Mouse (Mus musculus) kidney, postnatal 0 days (tissue): ENCODE measurements around the gene Cyth3. TPM values are rescaled to one million over a fixed set of nuclear protein-coding genes. Genes with fewer than 3 reads are reported as not detected.

Experiments
- ATAC-seq: fragments of 200-750 bp; cut with Nextera tagmentation; replicated peaks from 2 replicates; pipeline ENCODE4 v1.8.0; 2017; ENCODE audit warnings: low read depth, moderate number of reproducible peaks, moderate TSS enrichment, moderate library complexity; ENCODE audit not compliant: low FRiP score
- DNase-seq: peaks from one replicate; pipeline ENCODE4 v3.0.0-alpha.2; 2016; ENCODE audit warnings: low spot score
- H3K27ac ChIP-seq: fragments of 300-500 bp; sonication (generic); 2 replicates; pipeline ENCODE4 v1.5.1; 2014; ENCODE audit warnings: mild to moderate bottlenecking
- H3K27me3 ChIP-seq: fragments of 300-500 bp; sonication (generic); 2 replicates; pipeline ENCODE4 v1.6.1; 2014; ENCODE audit warnings: low read length, mixed read lengths; ENCODE audit not compliant: insufficient read depth
- H3K36me3 ChIP-seq: fragments of 300-500 bp; sonication (generic); 2 replicates; pipeline ENCODE4 v1.6.1; 2014; ENCODE audit warnings: low read length, mixed read lengths; ENCODE audit not compliant: insufficient read depth
- H3K4me1 ChIP-seq: fragments of 300-500 bp; sonication (generic); replicated peaks from 2 replicates; pipeline ENCODE4 v1.6.1; 2014; ENCODE audit warnings: antibody characterized with exemption, low read length, mixed read lengths; ENCODE audit not compliant: insufficient read depth
- H3K4me2 ChIP-seq: fragments of 300-500 bp; sonication (generic); 2 replicates; pipeline ENCODE4 v1.6.1; 2014; ENCODE audit warnings: mild to moderate bottlenecking, low read length, moderate library complexity, mixed read lengths
- H3K4me3 ChIP-seq: fragments of 300-500 bp; sonication (generic); replicated peaks from 2 replicates; pipeline ENCODE4 v1.5.1; 2014; ENCODE audit warnings: low read depth, low read length
- H3K9ac ChIP-seq: fragments of 300-500 bp; sonication (generic); 2 replicates; pipeline ENCODE4 v1.6.1; 2014; ENCODE audit warnings: low read depth, low read length
- H3K9me3 ChIP-seq: fragments of 300-500 bp; sonication (generic); replicated peaks from 2 replicates; pipeline ENCODE4 v1.6.1; 2016; ENCODE audit warnings: low read length, inconsistent platforms, mixed read lengths
- CTCF ChIP-seq: IDR thresholded peaks from 2 replicates; pipeline ENCODE4 v1.5.1; 2016; ENCODE audit warnings: antibody characterized with exemption, low read depth, mild to moderate bottlenecking, moderate library complexity
- WGBS: fragments of 180-500 bp; shearing (Covaris S2); extraction: QIAGEN DNeasy Blood & Tissue Kit; methylation state at CpG from one replicate; pipeline ENCODE4 v1.1.7; 2014; 5-methylcytosine and 5-hydroxymethylcytosine counted together
- polyA plus RNA-seq: library from polyadenylated mRNA; unstranded; fragments of >200 nt; fragmentation: Nextera tagmentation; extraction: Ambion mirVana; gene quantifications from 2 replicates; pipeline ENCODE4 v1.2.1, GENCODE M21; 2015

Cyth3 gene
- polyA plus RNA-seq, 1 experiment from 2014 or later, result 74.3 TPM

DNA sequence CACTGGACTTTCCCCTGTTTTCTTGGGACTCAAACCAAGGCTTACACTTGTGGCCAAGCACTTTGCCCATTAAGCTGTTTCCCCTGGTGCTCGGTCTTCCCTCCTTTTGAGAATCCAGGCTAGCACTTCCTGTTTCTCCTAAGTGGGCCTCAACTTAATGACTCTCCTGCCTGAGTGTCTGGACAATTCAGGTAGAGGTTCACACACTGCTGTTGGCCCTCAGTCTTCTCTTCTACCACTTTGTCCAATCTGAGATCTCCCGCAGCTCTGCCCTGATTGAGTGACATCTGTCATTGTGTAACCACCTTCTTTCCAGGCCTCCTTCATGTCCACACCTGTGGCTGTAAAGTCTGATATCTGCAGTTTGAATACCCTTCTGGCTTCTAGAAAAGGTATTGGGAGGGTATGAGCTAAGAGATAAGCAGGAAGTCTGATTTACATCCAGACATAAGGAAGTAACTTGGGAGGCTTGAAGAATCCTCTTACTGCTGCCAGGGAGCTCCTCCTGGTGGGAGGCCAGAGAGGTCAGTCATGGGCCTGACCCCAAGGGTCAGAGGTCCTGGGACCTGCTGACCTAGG, 127.5 kb downstream of the Cyth3 start:
- Histone ChIP-seq H3K9me3 (no peaks in the 10 kb centered on the region), H3K4me3 (no peak overlapping the region), H3K27me3 (no peaks in the 10 kb centered on the region), H3K4me1 (no peaks in the 10 kb centered on the region), H3K36me3 (no peaks in the 10 kb centered on the region), H3K4me2 (no peak overlapping the region), H3K27ac (no peak overlapping the region), H3K9ac (no peak overlapping the region)
- ATAC-seq (no peak), DNase-seq (no peak)
- WGBS, result 58% methylated on average over 2 of the region's 2 CpGs
- TF ChIP-seq CTCF, result no peak

DNA sequence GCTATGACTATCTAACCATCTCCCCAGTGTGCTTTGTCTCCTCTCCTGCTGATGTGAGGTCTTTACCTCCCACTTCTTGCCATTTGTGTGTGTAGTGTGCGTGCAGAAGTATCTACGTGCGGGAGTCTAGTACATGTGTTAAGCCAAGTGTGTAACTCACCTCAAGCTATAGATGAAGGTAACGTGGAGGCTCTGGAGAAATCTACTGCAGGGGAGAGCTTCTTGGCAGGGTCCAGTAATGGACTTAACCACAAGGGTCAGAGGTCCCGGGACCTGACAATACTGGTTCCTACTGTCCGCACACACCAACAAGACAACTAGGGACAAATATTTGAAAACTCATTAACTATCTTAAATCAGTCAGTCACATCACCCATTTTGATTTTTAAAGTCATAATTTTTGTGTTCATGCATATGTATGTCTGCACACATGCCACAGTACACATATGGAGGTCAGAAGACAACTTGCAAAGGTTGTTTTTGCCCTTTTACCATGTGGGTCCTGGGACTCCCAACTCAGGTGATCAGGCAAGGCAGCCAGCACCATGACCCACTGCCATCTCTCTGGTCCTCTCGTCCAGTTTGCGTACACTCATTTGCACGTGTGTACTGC, 133.4 kb downstream of the Cyth3 start:
- 91% methylated on average over 9 of the region's 9 CpGs for WGBS
- no peaks in the 10 kb centered on the region; the same call in 1 of the 2 replicates for H3K4me1 ChIP-seq
- no peak overlapping the region for H3K4me3 ChIP-seq
- DNase-seq, result no peak
- no peak overlapping the region for H3K27ac ChIP-seq
- no peak for ATAC-seq
- H3K9me3 ChIP-seq, result no peaks in the 10 kb centered on the region
- no peak overlapping the region for H3K9ac ChIP-seq
- H3K27me3 ChIP-seq, result no peaks in the 10 kb centered on the region
- no peak overlapping the region for H3K4me2 ChIP-seq
- no peak for TF ChIP-seq CTCF
- no peaks in the 10 kb centered on the region for H3K36me3 ChIP-seq

DNA sequence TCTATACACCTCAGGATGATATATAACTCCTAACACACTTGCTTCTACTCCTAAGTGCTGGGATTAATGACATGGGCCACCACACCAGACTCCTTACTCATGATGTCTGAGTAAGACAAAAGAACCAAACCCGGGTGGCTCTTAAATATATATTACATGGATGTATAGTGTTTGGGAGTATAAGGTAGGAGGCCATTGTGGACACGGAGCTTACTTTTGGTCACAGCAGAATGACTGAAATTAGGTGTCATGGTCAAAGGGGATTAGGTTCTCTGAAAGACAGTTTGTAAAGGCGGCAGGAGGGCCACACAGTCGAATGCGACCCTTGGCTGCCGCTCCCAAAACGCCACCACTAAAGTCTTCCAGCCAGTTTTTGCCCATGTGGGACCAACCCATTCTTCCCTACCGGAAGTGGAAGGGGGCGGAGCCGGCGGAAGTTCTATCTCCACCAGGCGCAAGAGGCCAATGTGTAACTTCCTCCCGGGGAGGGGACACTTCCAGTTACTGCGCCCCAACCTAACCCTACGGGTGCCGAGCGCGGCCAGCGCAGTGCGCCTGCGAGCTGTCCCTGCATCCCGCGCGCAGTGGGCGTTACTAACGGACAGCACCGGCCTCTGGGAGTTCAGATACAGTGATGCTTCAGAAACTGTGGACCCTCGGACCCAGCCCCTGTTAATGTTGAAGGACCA, 135.7 kb downstream of the Cyth3 start:
- peak; percentile 95 for ATAC-seq
- DNase-seq, result peak; percentile 92
- 25% methylated on average over 28 of the region's 28 CpGs for WGBS
- H3K9me3 ChIP-seq, result no peaks in the 10 kb centered on the region
- peak overlapping the region; percentile 40 for H3K4me3 ChIP-seq
- no peaks in the 10 kb centered on the region; the same call in 1 of the 2 replicates for H3K4me1 ChIP-seq
- H3K9ac ChIP-seq, result peak overlapping the region; percentile 44
- H3K4me2 ChIP-seq, result peak overlapping the region; percentile 61
- H3K27ac ChIP-seq, result no peak overlapping the region
- no peaks in the 10 kb centered on the region for H3K27me3 ChIP-seq
- H3K36me3 ChIP-seq, result no peaks in the 10 kb centered on the region
- 0 out of 2 replicates have a peak, but pooled peaks have one; percentile 11 for TF ChIP-seq CTCF

DNA sequence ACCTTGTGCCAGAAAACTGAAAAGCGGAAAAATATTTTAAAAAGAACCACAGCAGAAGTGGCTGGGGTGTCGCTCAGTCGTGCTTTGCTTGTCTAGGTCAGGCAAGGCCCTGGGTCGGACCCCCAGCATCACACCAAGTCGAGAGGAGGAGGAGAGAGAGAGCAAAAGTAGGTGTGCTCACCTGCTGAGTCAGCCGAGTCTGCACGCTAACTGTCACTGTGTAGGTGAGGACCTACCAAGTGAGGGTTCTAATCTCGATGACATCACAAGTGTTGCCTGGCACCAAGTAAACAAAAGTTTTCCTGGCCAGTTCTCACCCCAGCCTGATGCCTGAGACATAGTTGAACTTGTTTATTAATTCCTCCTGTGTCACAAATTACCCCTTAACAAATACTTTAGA, 137.3 kb downstream of the Cyth3 start:
- WGBS, result 85% methylated on average over 8 of the region's 8 CpGs

More for the DNA sequence above, 137.3 kb downstream of the Cyth3 start:
- no peak overlapping the region for H3K4me2 ChIP-seq
- no peak for TF ChIP-seq CTCF
- DNase-seq (no peak), ATAC-seq (no peak)
- H3K4me3 ChIP-seq, result no peak overlapping the region
- H3K9ac ChIP-seq, result no peak overlapping the region
- no peaks in the 10 kb centered on the region for H3K9me3 ChIP-seq
- no peaks in the 10 kb centered on the region; the same call in 1 of the 2 replicates for H3K4me1 ChIP-seq
- no peaks in the 10 kb centered on the region for H3K27me3 ChIP-seq
- no peaks in the 10 kb centered on the region for H3K36me3 ChIP-seq
- H3K27ac ChIP-seq, result no peak overlapping the region

Other genes starting within 250 kb of the Cyth3 start
- 319 and 337 TPM in 2 replicates for gene Kdelr2, start 218.6 kb upstream of the Cyth3 start, polyA plus RNA-seq
- gene Daglb, start 157.9 kb upstream of the Cyth3 start, polyA plus RNA-seq, result 4.9 and 5.2 TPM in 2 replicates
- 453 and 458 TPM in 2 replicates for gene Rac1, start 94.4 kb upstream of the Cyth3 start, polyA plus RNA-seq
- gene Usp42, start 109.8 kb downstream of the Cyth3 start, polyA plus RNA-seq, result 12.9 and 13.1 TPM in 2 replicates
- 32.4 and 34.1 TPM in 2 replicates for gene Eif2ak1, start 195.3 kb downstream of the Cyth3 start, polyA plus RNA-seq